Comparison of ENCODE assay signal across 8 mouse cellular contexts in genomic region chr15:83036900-83037519, GRCm38 (mm10). TPM values are rescaled to one million over a fixed set of nuclear protein-coding genes. Genes with fewer than 3 reads are reported as not detected.
A peak's percentile ranks its signal among the peaks of the same experiment; 100 is the strongest.
DNase-seq lines count a peak whose midpoint lies in the region; ATAC-seq and TF ChIP-seq lines count a peak whose summit lies in the region.

No protein-coding gene starts in this region.

- no peak overlapping the region for H3K4me3 ChIP-seq in forebrain, embryonic 12.5 days (replicated peaks)
- H3K4me3 ChIP-seq in forebrain, embryonic 11.5 days (ENCODE audit: low read depth, low read length) = no peak overlapping the region
- H3K4me3 ChIP-seq in midbrain, postnatal 0 days (ENCODE audit: low read depth, low read length) = no peak overlapping the region
- H3K4me3 ChIP-seq in midbrain, embryonic 10.5 days = no peak overlapping the region
- H3K4me3 ChIP-seq in heart, embryonic 14.5 days (ENCODE audit: control insufficient read depth in 1 of 2, insufficient read depth in 1 of 2, low read depth in 1 of 2, low read length in 2 of 2) = no peak overlapping the region

- no peak for TF ChIP-seq CTCF in midbrain, postnatal 0 days (IDR thresholded peaks at IDR 0.05)

- H3K4me2 ChIP-seq in forebrain, embryonic 12.5 days = no peak overlapping the region
- no peak overlapping the region for H3K4me2 ChIP-seq in forebrain, embryonic 11.5 days (ENCODE audit: low read depth, low read length, severe bottlenecking)
- no peak overlapping the region for H3K4me2 ChIP-seq in midbrain, postnatal 0 days (ENCODE audit: low read depth, low read length, poor library complexity, severe bottlenecking)
- H3K4me2 ChIP-seq in heart, embryonic 14.5 days (ENCODE audit: low read length) = no peak overlapping the region

- no peak for DNase-seq in forebrain, embryonic 11.5 days (ENCODE audit: low spot score)
- peak; percentile 64 for DNase-seq in midbrain, postnatal 0 days (ENCODE audit: low spot score)
- DNase-seq in midbrain, embryonic 10.5 days (ENCODE audit: low spot score) = no peak
- DNase-seq in ovary, postnatal 10 days (ENCODE audit: low spot score) = peak; percentile 55
- no peak for DNase-seq in spleen, postnatal 14 days (ENCODE audit: low spot score in 2 of 2)

- H3K36me3 ChIP-seq in forebrain, embryonic 12.5 days (replicated peaks) = no peaks in the 10 kb centered on the region
- H3K36me3 ChIP-seq in forebrain, embryonic 11.5 days (ENCODE audit: control insufficient read depth, insufficient read depth, low read length) = no peaks in the 10 kb centered on the region
- no peaks in the 10 kb centered on the region for H3K36me3 ChIP-seq in midbrain, postnatal 0 days (ENCODE audit: insufficient read depth, low read length)
- H3K36me3 ChIP-seq in midbrain, embryonic 10.5 days = no peaks in the 10 kb centered on the region
- H3K36me3 ChIP-seq in heart, embryonic 14.5 days (ENCODE audit: control insufficient read depth, insufficient read depth, low read length) = no peaks in the 10 kb centered on the region

- H3K27ac ChIP-seq in forebrain, embryonic 12.5 days = peak overlapping the region; percentile 60; the same call in 1 of the 2 replicates
- H3K27ac ChIP-seq in forebrain, embryonic 11.5 days (ENCODE audit: low read depth, low read length) = no peak overlapping the region
- no peak overlapping the region for H3K27ac ChIP-seq in midbrain, postnatal 0 days (ENCODE audit: low read depth, low read length)
- H3K27ac ChIP-seq in midbrain, embryonic 10.5 days (replicated peaks) = no peak overlapping the region
- no peak overlapping the region for H3K27ac ChIP-seq in heart, embryonic 14.5 days (replicated peaks in 1 of 2; ENCODE audit: control insufficient read depth in 1 of 2, insufficient read depth in 1 of 2, low read depth in 2 of 2, low read length in 2 of 2)

- H3K27me3 ChIP-seq in forebrain, embryonic 12.5 days = peaks cover 58% of the 10 kb centered on the region
- H3K27me3 ChIP-seq in forebrain, embryonic 11.5 days (ENCODE audit: control insufficient read depth, insufficient read depth, low read length) = peaks cover 11% of the 10 kb centered on the region
- H3K27me3 ChIP-seq in midbrain, postnatal 0 days (ENCODE audit: insufficient read depth, low read length) = no peaks in the 10 kb centered on the region
- H3K27me3 ChIP-seq in midbrain, embryonic 10.5 days (ENCODE audit: low read depth, poor library complexity, severe bottlenecking) = peaks cover 90% of the 10 kb centered on the region
- peaks cover 16% of the 10 kb centered on the region for H3K27me3 ChIP-seq in heart, embryonic 14.5 days (ENCODE audit: control insufficient read depth, insufficient read depth, low read length)

- ATAC-seq in forebrain, embryonic 12.5 days (ENCODE audit: low FRiP score) = no peak
- ATAC-seq in forebrain, embryonic 11.5 days (replicated peaks; ENCODE audit: low FRiP score) = no peak
- no peak for ATAC-seq in midbrain, postnatal 0 days (ENCODE audit: low FRiP score)
- ATAC-seq in heart, embryonic 14.5 days (ENCODE audit: insufficient number of reproducible peaks, insufficient read depth, low FRiP score, low read depth) = peak; percentile 64
- ATAC-seq in monocyte, adult 5-6 weeks (replicated peaks; ENCODE audit: insufficient number of reproducible peaks, low FRiP score, low TSS enrichment, poor library complexity, severe bottlenecking) = no peak

- H3K9me3 ChIP-seq in forebrain, embryonic 12.5 days = no peaks in the 10 kb centered on the region
- no peaks in the 10 kb centered on the region for H3K9me3 ChIP-seq in forebrain, embryonic 11.5 days (ENCODE audit: control insufficient read depth, low read length)
- no peaks in the 10 kb centered on the region for H3K9me3 ChIP-seq in midbrain, postnatal 0 days (ENCODE audit: low read length)
- no peaks in the 10 kb centered on the region for H3K9me3 ChIP-seq in midbrain, embryonic 10.5 days (replicated peaks)
- no peaks in the 10 kb centered on the region for H3K9me3 ChIP-seq in heart, embryonic 14.5 days (ENCODE audit: control insufficient read depth, low read length)

- H3K9ac ChIP-seq in forebrain, embryonic 12.5 days = no peak overlapping the region
- no peak overlapping the region for H3K9ac ChIP-seq in forebrain, embryonic 11.5 days (ENCODE audit: low read length)
- H3K9ac ChIP-seq in midbrain, postnatal 0 days (replicated peaks; ENCODE audit: low read length, poor library complexity, severe bottlenecking) = no peak overlapping the region
- H3K9ac ChIP-seq in heart, embryonic 14.5 days (ENCODE audit: low read length) = no peak overlapping the region

- 79% methylated on average over 14 of the region's 14 CpGs for WGBS in forebrain, embryonic 12.5 days
- WGBS in forebrain, embryonic 11.5 days = 90% methylated on average over 14 of the region's 14 CpGs
- 73% methylated on average over 14 of the region's 14 CpGs for WGBS in midbrain, postnatal 0 days
- WGBS in midbrain, embryonic 10.5 days = 92% methylated on average over 14 of the region's 14 CpGs
- WGBS in heart, embryonic 14.5 days = 44% methylated on average over 14 of the region's 14 CpGs

- H3K4me1 ChIP-seq in forebrain, embryonic 12.5 days = peaks cover 50% of the 10 kb centered on the region
- peaks cover 12% of the 10 kb centered on the region; the same call in 1 of the 2 replicates for H3K4me1 ChIP-seq in forebrain, embryonic 11.5 days (replicated peaks; ENCODE audit: control insufficient read depth, insufficient read depth, low read length)
- peaks cover 16% of the 10 kb centered on the region for H3K4me1 ChIP-seq in midbrain, postnatal 0 days (ENCODE audit: insufficient read depth, low read length)
- H3K4me1 ChIP-seq in midbrain, embryonic 10.5 days = peaks cover 50% of the 10 kb centered on the region
- peaks cover 37 to 40% of the 10 kb centered on the region in 2 experiments for H3K4me1 ChIP-seq in heart, embryonic 14.5 days (ENCODE audit: control insufficient read depth in 2 of 2, insufficient read depth in 2 of 2, low read length in 2 of 2)

RNA-seq across cellular contexts. Expression of gene Nfam1, which starts 3.9 kb away (rescaled TPM):
- 1.4 and 1.7 TPM in 2 replicates for polyA plus RNA-seq in forebrain, embryonic 12.5 days (2016; fragmentation: Nextera tagmentation; extraction: Ambion mirVana)
- polyA plus RNA-seq in forebrain, embryonic 11.5 days (2014; fragmentation: Nextera tagmentation; extraction: Ambion mirVana) = 1.7 and 2.9 TPM in 2 replicates
- total RNA-seq in midbrain, postnatal 0 days (2014; rRNA removed) = 3.3 and 4.1 TPM in 2 replicates
- polyA plus RNA-seq in midbrain, postnatal 0 days (2015; fragmentation: Nextera tagmentation; extraction: Ambion mirVana) = 1.9 and 2.6 TPM in 2 replicates
- polyA plus RNA-seq in midbrain, embryonic 10.5 days (2016; fragmentation: Nextera tagmentation; extraction: Ambion mirVana) = 4.3 and 4.6 TPM in 2 replicates
- polyA plus RNA-seq in heart, embryonic 14.5 days (2014; fragmentation: Nextera tagmentation; extraction: Ambion mirVana) = 1.9 and 2.6 TPM in 2 replicates
- 156 to 182 TPM (median 181 TPM) in 3 replicates for total RNA-seq in monocyte, adult 5-6 weeks (2017)

RNA-seq across cellular contexts. Expression of gene Tcf20, which starts 49.3 kb away (rescaled TPM):
- 14.7 and 14.9 TPM in 2 replicates for polyA plus RNA-seq in forebrain, embryonic 12.5 days (2016; fragmentation: Nextera tagmentation; extraction: Ambion mirVana)
- polyA plus RNA-seq in forebrain, embryonic 11.5 days (2014; fragmentation: Nextera tagmentation; extraction: Ambion mirVana) = 12.1 and 12.6 TPM in 2 replicates
- 125 and 131 TPM in 2 replicates for total RNA-seq in midbrain, postnatal 0 days (2014; rRNA removed)
- 10.6 and 11.8 TPM in 2 replicates for polyA plus RNA-seq in midbrain, postnatal 0 days (2015; fragmentation: Nextera tagmentation; extraction: Ambion mirVana)
- polyA plus RNA-seq in midbrain, embryonic 10.5 days (2016; fragmentation: Nextera tagmentation; extraction: Ambion mirVana) = 7.5 and 8.4 TPM in 2 replicates
- polyA plus RNA-seq in heart, embryonic 14.5 days (2014; fragmentation: Nextera tagmentation; extraction: Ambion mirVana) = 6.7 and 7.2 TPM in 2 replicates
- total RNA-seq in monocyte, adult 5-6 weeks (2017) = 77.4 to 104 TPM (median 81.3 TPM) in 3 replicates

RNA-seq across cellular contexts. Expression of gene Serhl, which starts 52.3 kb away (rescaled TPM):
- polyA plus RNA-seq in forebrain, embryonic 12.5 days (2016; fragmentation: Nextera tagmentation; extraction: Ambion mirVana) = 36.0 and 45.4 TPM in 2 replicates
- polyA plus RNA-seq in forebrain, embryonic 11.5 days (2014; fragmentation: Nextera tagmentation; extraction: Ambion mirVana) = 46.0 and 47.3 TPM in 2 replicates
- total RNA-seq in midbrain, postnatal 0 days (2014; rRNA removed) = 4.2 and 6.7 TPM in 2 replicates
- 38.5 and 40.0 TPM in 2 replicates for polyA plus RNA-seq in midbrain, postnatal 0 days (2015; fragmentation: Nextera tagmentation; extraction: Ambion mirVana)
- polyA plus RNA-seq in midbrain, embryonic 10.5 days (2016; fragmentation: Nextera tagmentation; extraction: Ambion mirVana) = 54.2 and 56.0 TPM in 2 replicates
- 63.9 and 80.1 TPM in 2 replicates for polyA plus RNA-seq in heart, embryonic 14.5 days (2014; fragmentation: Nextera tagmentation; extraction: Ambion mirVana)
- total RNA-seq in monocyte, adult 5-6 weeks (2017) = 16.9 to 26.7 TPM (median 20.9 TPM) in 3 replicates

Comparison
In these comparisons a context has a peak if more than half of its experiments do, and no peak if none do; other contexts are left out.
1. DNase-seq: peak in midbrain, postnatal 0 days (single experiment) and ovary, postnatal 10 days (single experiment); none in forebrain, embryonic 11.5 days (single experiment), midbrain, embryonic 10.5 days (single experiment) and spleen, postnatal 14 days (0 of 2).